Mouse (Mus musculus) right cerebral cortex, postnatal 25 days (tissue): ENCODE results near the gene Gkn1.

Experiments
- DNase-seq: peaks from one replicate; pipeline ENCODE4 v3.0.0; 2022

Gene Gkn1

GRCm38 (mm10) chr6:87350829-87351228 lies at the start of gene Gkn1:
Gene Gkn1, minus strand, starts transcription at chr6:87350942.
- DNase-seq, result no peak

- no peak for DNase-seq
Observed at GRCm38 (mm10) chr6:87399886-87400566, 49.3 kb upstream of the Gkn1 start.

GRCm38 (mm10) chr6:87399137-87399536 lies 48.4 kb upstream of the Gkn1 start:
- DNase-seq, result peak; percentile 54

- no peak for DNase-seq
Observed at GRCm38 (mm10) chr6:87394783-87395182, 44.0 kb upstream of the Gkn1 start.

GRCm38 (mm10) chr6:87393466-87394205 lies 42.9 kb upstream of the Gkn1 start:
- DNase-seq, result no peak

- DNase-seq, result no peak
Observed at GRCm38 (mm10) chr6:87389455-87389989, 38.8 kb upstream of the Gkn1 start.

- no peak for DNase-seq
Observed at GRCm38 (mm10) chr6:87388877-87389276, 38.1 kb upstream of the Gkn1 start, which contains the start of gene Gkn3. Gene Gkn3, minus strand, starts transcription at chr6:87388935.

GRCm38 (mm10) chr6:87386681-87387080 lies 35.9 kb upstream of the Gkn1 start:
- DNase-seq, result no peak

GRCm38 (mm10) chr6:87386203-87386602 lies 35.5 kb upstream of the Gkn1 start:
- DNase-seq, result peak; percentile 63

- no peak for DNase-seq
Observed at GRCm38 (mm10) chr6:87384761-87385160, 34.0 kb upstream of the Gkn1 start.

- DNase-seq, result peak; percentile 30
Observed at GRCm38 (mm10) chr6:87383926-87384691, 33.4 kb upstream of the Gkn1 start.

GRCm38 (mm10) chr6:87373057-87373456 lies 22.3 kb upstream of the Gkn1 start, which contains the start of gene Gkn2:
Gene Gkn2, plus strand, starts transcription at chr6:87373357.
- no peak for DNase-seq

- DNase-seq, result no peak
Observed at GRCm38 (mm10) chr6:87369223-87369622, 18.5 kb upstream of the Gkn1 start.

GRCm38 (mm10) chr6:87354441-87354840 lies 3.7 kb upstream of the Gkn1 start:
- DNase-seq, result no peak

GRCm38 (mm10) chr6:87335935-87336295 lies 14.8 kb downstream of the Gkn1 start:
- DNase-seq, result no peak

GRCm38 (mm10) chr6:87335091-87335934 lies 15.4 kb downstream of the Gkn1 start, which contains the start of gene Antxr1:
Gene Antxr1, minus strand, starts transcription at chr6:87335821.
- DNase-seq, result peak; percentile 63

- peak; percentile 58 for DNase-seq
Observed at GRCm38 (mm10) chr6:87334361-87335090, 16.2 kb downstream of the Gkn1 start.

- no peak for DNase-seq
Observed at GRCm38 (mm10) chr6:87332380-87332779, 18.4 kb downstream of the Gkn1 start.

- DNase-seq, result no peak
Observed at GRCm38 (mm10) chr6:87328265-87329173, 22.2 kb downstream of the Gkn1 start.

- DNase-seq, result no peak
Observed at GRCm38 (mm10) chr6:87326932-87327331, 23.8 kb downstream of the Gkn1 start.
